In the genomic region with DNA sequence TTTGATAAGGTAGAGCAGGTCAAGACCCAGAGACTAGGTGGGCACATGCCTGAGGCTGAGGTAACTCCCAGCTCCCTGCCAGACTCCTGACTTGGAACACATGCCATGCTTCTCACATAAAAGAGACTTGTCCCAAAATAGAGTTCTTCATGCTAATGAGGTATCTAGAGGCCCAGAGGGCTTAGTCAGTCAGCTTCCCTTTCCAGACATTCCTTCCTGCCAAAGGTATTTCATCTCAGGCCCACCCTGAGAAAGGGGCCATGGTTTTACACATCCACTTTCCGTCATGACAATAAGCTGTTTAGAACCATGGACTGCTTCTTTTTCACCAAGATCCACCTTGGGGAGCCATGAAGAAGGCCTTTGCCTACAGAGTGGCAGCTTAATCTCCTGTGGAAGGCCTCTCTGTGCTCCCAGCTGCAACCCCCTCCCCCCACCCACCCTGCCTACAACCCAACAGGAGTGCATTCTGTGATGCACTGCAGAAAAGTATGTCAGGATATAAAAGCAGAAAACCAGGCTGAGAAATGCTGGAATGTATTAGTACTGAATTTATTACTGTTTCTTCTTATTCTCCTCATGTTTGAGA, we compare ENCODE assay signal across 13 mouse cellular contexts.
DNase-seq lines count a peak whose midpoint lies in the region; ATAC-seq lines count a peak whose summit lies in the region.
"Had no signal": no experiment of that assay in that cellular context is flagged by ENCODE, and none has a peak within 500 bp of the region (broad histone marks: within the 10 kb centered on the region; RNA-seq: fewer than 3 reads in every experiment).

No protein-coding gene starts in this region.

- H3K36me3 ChIP-seq in heart, embryonic 11.5 days (ENCODE audit: control insufficient read depth, insufficient read depth, low read length), result no peaks in the 10 kb centered on the region
- no peaks in the 10 kb centered on the region for H3K36me3 ChIP-seq in forebrain, embryonic 15.5 days
- H3K36me3 ChIP-seq in midbrain, embryonic 11.5 days (ENCODE audit: control insufficient read depth, insufficient read depth, low read length), result no peaks in the 10 kb centered on the region
- H3K36me3 ChIP-seq: liver, embryonic 13.5 days had no signal

- ATAC-seq in heart, embryonic 11.5 days (replicated peaks; ENCODE audit: insufficient number of reproducible peaks, low FRiP score, low TSS enrichment), result no peak
- peak; percentile 73 for ATAC-seq in forebrain, embryonic 15.5 days (replicated peaks)
- peak; percentile 78 for ATAC-seq in midbrain, embryonic 11.5 days (ENCODE audit: low FRiP score)

- no peaks in the 10 kb centered on the region for H3K9me3 ChIP-seq in heart, embryonic 11.5 days (replicated peaks; ENCODE audit: control insufficient read depth, low read length)
- no peaks in the 10 kb centered on the region for H3K9me3 ChIP-seq in forebrain, embryonic 15.5 days
- H3K9me3 ChIP-seq in midbrain, embryonic 11.5 days (ENCODE audit: control insufficient read depth, low read length), result no peaks in the 10 kb centered on the region
- H3K9me3 ChIP-seq: liver, embryonic 13.5 days; megakaryocyte, embryonic 14.5 days had no signal

- no peak overlapping the region for H3K4me3 ChIP-seq in heart, embryonic 11.5 days (ENCODE audit: low read depth, low read length)
- H3K4me3 ChIP-seq in forebrain, embryonic 15.5 days, result no peak overlapping the region
- H3K4me3 ChIP-seq in midbrain, embryonic 11.5 days (ENCODE audit: low read depth, low read length), result no peak overlapping the region
- H3K4me3 ChIP-seq: liver, embryonic 13.5 days; megakaryocyte, embryonic 14.5 days had no signal

- intact Hi-C loops in heart, postnatal 14 days (cut with DNase I), result no loop called here

- peaks cover 4% of the 10 kb centered on the region; the same call in 1 of the 2 replicates for H3K4me1 ChIP-seq in heart, embryonic 11.5 days (ENCODE audit: control insufficient read depth, insufficient read depth, low read length)
- peaks cover 20% of the 10 kb centered on the region for H3K4me1 ChIP-seq in forebrain, embryonic 15.5 days
- H3K4me1 ChIP-seq in midbrain, embryonic 11.5 days (ENCODE audit: control insufficient read depth, insufficient read depth, low read length), result peaks cover 11% of the 10 kb centered on the region
- H3K4me1 ChIP-seq: liver, embryonic 13.5 days had no signal

- no peak for DNase-seq in heart, postnatal 14 days
- peak; percentile 22 for DNase-seq in brain, adult 2 months (ENCODE audit: low read depth, low spot score)
- DNase-seq in midbrain, embryonic 11.5 days (ENCODE audit: low spot score, missing footprints), result no peak
- no peak for DNase-seq in ovary, adult 18-20 months (ENCODE audit: low spot score)
- DNase-seq in cerebellum, postnatal 10 days, result no peak
- no peak for DNase-seq in kidney, adult 18-20 months
- DNase-seq: adrenal gland, postnatal 14 days; cerebellum, adult 9-11 months; kidney, adult 11 months; liver, embryonic 13.5 days had no signal

- H3K9ac ChIP-seq in heart, embryonic 11.5 days (ENCODE audit: low read depth, low read length), result no peak overlapping the region
- H3K9ac ChIP-seq in forebrain, embryonic 15.5 days (replicated peaks), result no peak overlapping the region
- H3K9ac ChIP-seq in midbrain, embryonic 11.5 days (ENCODE audit: low read length), result no peak overlapping the region
- H3K9ac ChIP-seq: liver, embryonic 13.5 days had no signal

- H3K4me2 ChIP-seq in heart, embryonic 11.5 days, result no peak overlapping the region
- H3K4me2 ChIP-seq in forebrain, embryonic 15.5 days (replicated peaks), result no peak overlapping the region
- no peak overlapping the region; the same call in 1 of the 2 replicates for H3K4me2 ChIP-seq in midbrain, embryonic 11.5 days
- H3K4me2 ChIP-seq: liver, embryonic 13.5 days had no signal

- peak overlapping the region; percentile 41; the same call in 1 of the 2 replicates for H3K27ac ChIP-seq in heart, embryonic 11.5 days (ENCODE audit: low read depth, low read length)
- peak overlapping the region; percentile 79 for H3K27ac ChIP-seq in forebrain, embryonic 15.5 days (replicated peaks)
- 0 out of 2 replicates have a peak overlapping the region, but pooled peaks have one; percentile 48 for H3K27ac ChIP-seq in midbrain, embryonic 11.5 days (ENCODE audit: low read depth, low read length)
- H3K27ac ChIP-seq: liver, embryonic 13.5 days had no signal

- WGBS in heart, embryonic 11.5 days (ENCODE audit: insufficient replicate concordance), result 39% methylated on average over 1 of the region's 1 CpGs
- 15% methylated on average over 1 of the region's 1 CpGs for WGBS in forebrain, embryonic 15.5 days
- WGBS in midbrain, embryonic 11.5 days, result 4% methylated on average over 1 of the region's 1 CpGs

- no peaks in the 10 kb centered on the region for H3K27me3 ChIP-seq in heart, embryonic 11.5 days (ENCODE audit: control insufficient read depth, insufficient read depth, low read length)
- no peaks in the 10 kb centered on the region for H3K27me3 ChIP-seq in forebrain, embryonic 15.5 days
- H3K27me3 ChIP-seq in midbrain, embryonic 11.5 days (ENCODE audit: control insufficient read depth, insufficient read depth, low read length), result no peaks in the 10 kb centered on the region
- H3K27me3 ChIP-seq: liver, embryonic 13.5 days; megakaryocyte, embryonic 14.5 days had no signal
